Mouse (Mus musculus) CH12F3 (cell line): Measurements from ENCODE around the gene Cldn34c3.
"Not testable (repeated sequence)": the region's sequence is repeated elsewhere in the genome, so short reads cannot be mapped to it uniquely, and the experiment has no call there.

ENCODE experiments used
- in situ Hi-C: fragments of 300-500 bp; cut with MboI; formaldehyde crosslinking; loops from 2 replicates; pipeline ENCODE4 v1.14.3; 2020; ENCODE audit warnings: low sequenced_read_pairs

Gene Cldn34c3

GRCm38 (mm10) chrX:123793365-123793764 is at the start of gene Cldn34c3:
Gene Cldn34c3, plus strand, starts transcription at chrX:123793665.
- in situ Hi-C loops, result not testable (repeated sequence)
